Mouse (Mus musculus): ENCODE measurements at regions not wholly inside any gene's neighbourhood (a gene's known extent, or its start where the extent isn't known, plus 50 kb on each side); places are given as distances from the start of the nearest gene placed in this dataset.

GRCm38 (mm10) chr7:75923951-75924467 lies 75.9 kb downstream of the Klhl25 start:
- DNase-seq (ENCODE audit: low spot score in 2 of 2) = no peak

- peak in 1 of 2 experiments; percentile 70 for DNase-seq (ENCODE audit: low spot score in 2 of 2)
These were observed 79.4 kb downstream of the Klhl25 start for GRCm38 (mm10) chr7:75927537-75927936.

GRCm38 (mm10) chr7:75943844-75944243 lies 95.7 kb downstream of the Klhl25 start:
- no peak for DNase-seq (ENCODE audit: low spot score in 2 of 2)

- DNase-seq (ENCODE audit: low spot score in 2 of 2) = no peak
These were observed 107.6 kb downstream of the Klhl25 start for GRCm38 (mm10) chr7:75955671-75956070.

- DNase-seq (ENCODE audit: low spot score in 2 of 2) = no peak
These were observed 109.3 kb downstream of the Klhl25 start for GRCm38 (mm10) chr7:75957366-75957765.

- DNase-seq (ENCODE audit: low spot score in 2 of 2) = no peak
These were observed 112.0 kb downstream of the Klhl25 start for GRCm38 (mm10) chr7:75959903-75960620.

- no peak for DNase-seq (ENCODE audit: low spot score in 2 of 2)
These were observed 120.1 kb downstream of the Klhl25 start for GRCm38 (mm10) chr7:75968177-75968576.

- no peak for DNase-seq (ENCODE audit: low spot score in 2 of 2)
These were observed 122.8 kb downstream of the Klhl25 start for GRCm38 (mm10) chr7:75970914-75971313.

GRCm38 (mm10) chr7:75971706-75972105 lies 123.6 kb downstream of the Klhl25 start:
- DNase-seq (ENCODE audit: low spot score in 2 of 2) = no peak

GRCm38 (mm10) chr7:75981560-75981959 lies 133.4 kb downstream of the Klhl25 start:
- no peak for DNase-seq (ENCODE audit: low spot score in 2 of 2)

GRCm38 (mm10) chr7:75983029-75983808 lies 135.1 kb downstream of the Klhl25 start:
- peak; percentile 16 for DNase-seq (ENCODE audit: low spot score in 2 of 2)

GRCm38 (mm10) chr7:75983809-75984171 lies 135.7 kb downstream of the Klhl25 start:
- DNase-seq (ENCODE audit: low spot score in 2 of 2) = no peak

GRCm38 (mm10) chr7:75998853-75999252 lies 150.7 kb downstream of the Klhl25 start:
- DNase-seq (ENCODE audit: low spot score in 2 of 2) = peak; percentile 15 to 19

- DNase-seq (ENCODE audit: low spot score in 2 of 2) = no peak
These were observed 151.3 kb downstream of the Klhl25 start for GRCm38 (mm10) chr7:75999324-75999907.

GRCm38 (mm10) chr7:76001012-76001411 lies 152.9 kb downstream of the Klhl25 start:
- no peak for DNase-seq (ENCODE audit: low spot score in 2 of 2)

GRCm38 (mm10) chr7:76008226-76008625 lies 160.1 kb downstream of the Klhl25 start:
- DNase-seq (ENCODE audit: low spot score in 2 of 2) = no peak

- DNase-seq (ENCODE audit: low spot score in 2 of 2) = peak; percentile 41 to 63
These were observed 181.9 kb upstream of the Agbl1 start for GRCm38 (mm10) chr7:76047743-76048142.

- DNase-seq (ENCODE audit: low spot score in 2 of 2) = no peak
These were observed 180.3 kb upstream of the Agbl1 start for GRCm38 (mm10) chr7:76049342-76049741.

- DNase-seq (ENCODE audit: low spot score in 2 of 2) = peak in 1 of 2 experiments; percentile 45
These were observed 175.8 kb upstream of the Agbl1 start for GRCm38 (mm10) chr7:76053843-76054242.

- DNase-seq (ENCODE audit: low spot score in 2 of 2) = no peak
These were observed 130.5 kb upstream of the Agbl1 start for GRCm38 (mm10) chr7:76099149-76099548.

- no peak for DNase-seq (ENCODE audit: low spot score in 2 of 2)
These were observed 108.3 kb upstream of the Agbl1 start for GRCm38 (mm10) chr7:76121242-76121844.

- peak; percentile 69 to 74 for DNase-seq (ENCODE audit: low spot score in 2 of 2)
These were observed 102.0 kb upstream of the Agbl1 start for GRCm38 (mm10) chr7:76127641-76128111.

Measured in frontal cortex, postnatal 36 days (tissue).